Mouse (Mus musculus): Measurements from ENCODE around the gene Amotl2. TPM values are rescaled to one million over a fixed set of nuclear protein-coding genes. Genes with fewer than 3 reads are reported as not detected.
A peak's percentile ranks its signal among the peaks of the same experiment; 100 is the strongest.

Gene Amotl2
- 41.6 and 49.1 TPM in 2 replicates for polyA plus RNA-seq (2016; fragmentation: Nextera tagmentation; extraction: Ambion mirVana)

DNA sequence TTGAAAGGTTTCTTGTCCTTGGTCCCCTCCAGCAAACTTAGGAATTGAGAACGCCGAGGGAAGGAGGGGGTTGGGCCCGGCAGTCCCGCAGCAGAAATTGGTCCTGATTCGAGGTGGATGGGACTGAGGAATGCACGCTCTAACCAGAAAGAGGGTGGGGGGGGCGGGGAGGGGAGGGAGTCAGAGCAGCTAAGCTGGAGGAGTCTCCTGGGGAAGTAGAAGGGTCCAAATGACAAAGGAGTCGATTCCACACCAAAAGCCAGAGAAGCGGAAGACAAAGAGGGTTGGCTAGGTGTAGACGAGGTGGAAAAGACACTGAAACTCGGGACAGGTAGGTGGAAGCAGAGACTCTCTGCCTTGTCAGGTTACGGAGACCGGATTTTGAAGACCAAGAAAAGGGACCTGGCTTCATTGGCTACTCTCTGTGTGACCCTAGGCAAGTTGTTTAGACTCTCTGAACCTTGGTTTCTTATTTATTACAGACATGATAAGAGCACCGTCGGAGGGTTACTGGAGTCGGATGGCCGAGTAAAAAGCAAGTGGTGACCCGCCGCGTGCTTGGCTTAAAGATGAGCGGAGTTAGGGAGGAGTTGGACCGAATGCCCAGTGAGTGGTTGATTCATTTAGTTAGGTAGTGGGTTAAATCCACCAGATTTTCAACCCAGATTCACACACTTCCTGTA, at the start of gene Amotl2:
Gene Amotl2 (plus strand): TSS at position 192 of the 683 bp plus-strand sequence.
- DNase-seq (ENCODE audit: low spot score), result peak; percentile 53
- Histone ChIP-seq H3K4me1 (peaks cover 71% of the 10 kb centered on the region), H3K36me3 (peaks cover 19% of the 10 kb centered on the region), H3K27me3 (ENCODE audit: low read depth, poor library complexity, severe bottlenecking) (0 out of 2 replicates have a peak, but pooled peaks cover 6% of the 10 kb centered on the region), H3K9me3 (replicated peaks) (no peaks in the 10 kb centered on the region), H3K4me3 (peak within 1 kb of the TSS; percentile 96), H3K27ac (peak within 1 kb of the TSS; percentile 99)
- WGBS, result 3% methylated on average over 22 of the region's 22 CpGs

DNA sequence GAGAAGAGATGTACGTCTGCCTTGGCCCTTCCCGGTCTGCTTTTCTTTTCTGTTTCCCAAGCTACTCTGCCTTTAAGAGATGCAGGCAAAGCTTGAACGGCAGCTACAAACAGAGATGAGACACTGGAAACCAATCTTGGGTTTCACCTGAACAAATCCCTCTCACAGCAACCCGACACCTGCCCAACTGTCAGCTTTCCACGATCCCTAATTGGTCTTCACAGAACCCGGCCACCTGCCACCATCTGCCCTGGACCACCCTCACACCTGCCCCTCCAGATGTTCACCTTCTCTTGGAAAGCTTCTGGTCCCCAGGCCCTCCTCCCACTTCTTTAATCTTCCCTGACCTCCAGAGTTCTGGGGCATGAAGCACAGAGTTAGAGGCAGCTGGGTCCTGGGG, 48.4 kb upstream of the Amotl2 start:
- no peak overlapping the region for H3K4me3 ChIP-seq
- no peaks in the 10 kb centered on the region for H3K9me3 ChIP-seq (replicated peaks)
- H3K27ac ChIP-seq, result no peak overlapping the region
- no peaks in the 10 kb centered on the region for H3K36me3 ChIP-seq
- H3K4me1 ChIP-seq, result peaks cover 23% of the 10 kb centered on the region
- WGBS, result 34% methylated on average over 6 of the region's 6 CpGs
- no peaks in the 10 kb centered on the region for H3K27me3 ChIP-seq (ENCODE audit: low read depth, poor library complexity, severe bottlenecking)
- peak; percentile 64 for DNase-seq (ENCODE audit: low spot score)

DNA sequence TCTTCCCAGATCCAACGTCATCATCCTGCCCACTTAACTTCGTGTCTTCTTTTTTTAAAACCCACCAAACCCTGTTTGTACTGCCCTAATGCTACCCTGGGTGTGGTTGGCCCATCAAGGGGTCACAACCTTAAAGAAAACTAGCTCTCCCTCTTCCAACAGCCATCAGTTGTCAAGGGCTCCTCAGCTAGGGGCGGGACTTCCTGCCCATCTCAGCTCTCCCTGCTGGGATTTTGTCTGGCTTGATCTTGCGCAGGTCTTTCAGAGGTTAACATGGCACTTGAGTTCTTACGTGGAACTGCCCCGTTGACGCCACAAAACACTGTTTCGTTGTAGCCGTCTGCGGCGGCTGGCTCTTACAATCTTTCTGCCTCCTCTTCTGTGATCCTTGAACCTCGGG, 47.6 kb upstream of the Amotl2 start:
- no peak for DNase-seq (ENCODE audit: low spot score)
- 89% methylated on average over 12 of the region's 12 CpGs for WGBS
- no peaks in the 10 kb centered on the region for H3K27me3 ChIP-seq (ENCODE audit: low read depth, poor library complexity, severe bottlenecking)
- no peak overlapping the region for H3K27ac ChIP-seq
- H3K9me3 ChIP-seq (replicated peaks), result no peaks in the 10 kb centered on the region
- H3K36me3 ChIP-seq, result no peaks in the 10 kb centered on the region
- H3K4me1 ChIP-seq, result peaks cover 25% of the 10 kb centered on the region
- no peak overlapping the region for H3K4me3 ChIP-seq

DNA sequence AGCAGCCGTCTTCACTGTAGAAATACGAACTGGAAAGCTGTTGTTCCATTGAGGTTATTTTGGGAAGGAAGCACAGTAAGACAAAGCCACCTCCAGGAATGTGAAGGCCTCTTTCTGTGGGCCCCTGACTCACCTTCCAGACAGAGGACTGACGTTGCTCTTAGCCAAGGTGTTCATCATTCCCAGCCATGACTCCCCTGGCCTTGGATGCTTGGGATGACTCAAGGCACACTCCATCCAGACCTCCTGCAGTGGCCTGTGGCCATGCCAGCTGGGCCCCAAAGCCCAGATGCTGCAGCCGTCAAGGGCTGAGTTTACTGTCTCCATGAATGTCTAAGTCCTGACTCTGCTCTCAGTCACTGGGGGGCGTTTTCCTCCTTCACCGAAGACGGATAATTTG, 43.1 kb upstream of the Amotl2 start:
- no peaks in the 10 kb centered on the region for H3K9me3 ChIP-seq (replicated peaks)
- no peak overlapping the region for H3K27ac ChIP-seq
- DNase-seq (ENCODE audit: low spot score), result no peak
- peaks cover 10% of the 10 kb centered on the region for H3K4me1 ChIP-seq
- H3K27me3 ChIP-seq (ENCODE audit: low read depth, poor library complexity, severe bottlenecking), result no peaks in the 10 kb centered on the region
- H3K4me3 ChIP-seq, result no peak overlapping the region
- WGBS, result 76% methylated on average over 7 of the region's 7 CpGs
- H3K36me3 ChIP-seq, result no peaks in the 10 kb centered on the region

DNA sequence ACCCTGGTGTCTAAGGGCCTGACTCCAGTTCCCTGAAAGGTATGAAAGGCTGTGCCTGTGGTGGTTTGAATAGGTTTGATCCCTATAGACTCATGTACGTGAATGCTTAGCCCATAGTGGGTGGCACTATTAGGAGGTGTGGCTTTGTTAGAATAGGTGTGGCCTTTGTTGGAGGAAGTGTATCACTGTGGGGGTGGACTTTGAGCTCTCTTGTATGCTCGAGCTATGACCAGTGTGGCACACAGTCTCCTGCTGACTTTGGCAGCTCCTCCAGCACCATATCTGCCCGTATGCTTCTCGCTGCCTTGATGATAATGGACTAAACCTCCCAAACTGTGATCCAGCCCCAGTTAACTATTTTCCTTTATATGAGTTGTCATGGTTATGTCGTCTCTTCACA, 40.5 kb upstream of the Amotl2 start:
- no peak for DNase-seq (ENCODE audit: low spot score)
- Histone ChIP-seq H3K4me3 (no peak overlapping the region), H3K9me3 (replicated peaks) (no peaks in the 10 kb centered on the region), H3K4me1 (peaks cover 5% of the 10 kb centered on the region; the same call in 1 of the 2 replicates), H3K27ac (no peak overlapping the region), H3K27me3 (ENCODE audit: low read depth, poor library complexity, severe bottlenecking) (no peaks in the 10 kb centered on the region), H3K36me3 (no peaks in the 10 kb centered on the region)
- 75% methylated on average over 5 of the region's 5 CpGs for WGBS

DNA sequence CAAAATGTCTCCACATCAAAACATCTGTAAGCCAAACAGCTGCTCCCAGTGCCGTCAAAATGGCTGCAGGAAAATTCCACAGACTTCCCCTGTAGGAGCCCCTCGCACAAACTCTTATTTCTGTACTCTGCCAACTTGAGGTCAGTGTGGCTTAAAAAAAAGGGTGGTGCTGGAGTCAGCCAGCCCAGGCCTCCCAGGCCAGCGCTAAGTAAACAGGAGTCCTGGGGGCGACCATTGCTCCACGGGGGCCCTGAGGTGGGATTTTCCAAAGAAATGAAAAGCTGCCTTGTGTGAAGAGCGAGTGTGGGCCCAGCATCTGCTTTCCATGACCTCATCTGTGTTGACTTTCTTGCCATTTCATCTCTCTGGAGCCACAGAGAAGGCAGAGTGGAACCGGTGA, 35.0 kb upstream of the Amotl2 start:
- peaks cover 4% of the 10 kb centered on the region for H3K4me1 ChIP-seq
- no peaks in the 10 kb centered on the region for H3K9me3 ChIP-seq (replicated peaks)
- no peaks in the 10 kb centered on the region for H3K36me3 ChIP-seq
- 62% methylated on average over 7 of the region's 7 CpGs for WGBS
- H3K4me3 ChIP-seq, result no peak overlapping the region
- no peak for DNase-seq (ENCODE audit: low spot score)
- H3K27me3 ChIP-seq (ENCODE audit: low read depth, poor library complexity, severe bottlenecking), result no peaks in the 10 kb centered on the region
- H3K27ac ChIP-seq, result no peak overlapping the region

DNA sequence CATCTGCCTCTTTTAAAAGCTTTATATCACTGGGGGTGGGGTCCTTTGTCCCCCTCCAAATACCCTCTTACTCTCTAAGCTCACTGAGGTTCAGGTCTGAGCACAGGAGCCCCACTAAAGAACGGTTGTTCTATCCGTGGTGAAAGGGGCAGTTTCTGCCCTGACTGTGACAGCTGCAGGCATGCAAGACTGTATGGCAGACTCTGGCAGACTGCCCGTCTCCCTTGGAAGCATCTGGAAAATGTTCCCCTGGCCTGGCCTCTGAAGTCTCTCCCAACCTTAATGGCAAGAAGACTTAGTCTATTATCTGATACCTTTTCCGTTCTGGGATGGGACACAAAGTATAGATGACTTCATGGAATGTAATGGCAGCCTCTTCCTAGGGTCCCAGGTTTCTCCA, 28.5 kb upstream of the Amotl2 start:
- WGBS, result 46% methylated on average over 4 of the region's 4 CpGs
- no peaks in the 10 kb centered on the region for H3K9me3 ChIP-seq (replicated peaks)
- DNase-seq (ENCODE audit: low spot score), result no peak
- no peak overlapping the region for H3K4me3 ChIP-seq
- H3K4me1 ChIP-seq, result peaks cover 37% of the 10 kb centered on the region
- no peaks in the 10 kb centered on the region for H3K36me3 ChIP-seq
- peaks cover 48% of the 10 kb centered on the region for H3K27me3 ChIP-seq (ENCODE audit: low read depth, poor library complexity, severe bottlenecking)
- no peak overlapping the region for H3K27ac ChIP-seq

DNA sequence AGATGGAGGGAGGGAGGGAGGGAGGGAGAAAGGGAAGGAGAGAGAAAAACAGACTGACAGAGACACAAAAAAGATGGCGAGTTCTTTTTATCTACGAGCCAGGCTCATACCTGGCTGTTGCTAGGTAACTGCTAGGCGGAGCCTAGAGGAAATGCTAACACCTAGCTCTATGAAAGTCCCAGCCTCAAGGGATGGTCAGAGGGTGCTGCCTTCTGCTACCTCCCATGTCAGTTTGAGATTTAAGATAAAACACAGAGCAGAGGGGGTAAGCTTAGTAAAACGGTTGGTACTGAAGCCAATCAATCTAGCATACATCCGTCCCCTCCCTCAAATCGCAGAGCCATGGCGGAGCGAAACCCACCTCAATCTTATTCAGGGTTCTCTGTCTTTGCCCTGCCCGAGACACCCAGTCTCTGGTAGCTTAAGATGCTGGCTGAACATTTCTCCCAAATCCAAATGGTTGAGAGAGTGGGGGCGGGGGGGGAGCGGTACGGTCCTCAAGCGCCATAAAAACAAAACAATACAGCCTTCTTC, 27.0 kb upstream of the Amotl2 start:
- peaks cover 48% of the 10 kb centered on the region for H3K27me3 ChIP-seq (ENCODE audit: low read depth, poor library complexity, severe bottlenecking)
- peak overlapping the region; percentile 79 for H3K27ac ChIP-seq
- WGBS, result 3% methylated on average over 13 of the region's 13 CpGs
- peak overlapping the region; percentile 59 for H3K4me3 ChIP-seq
- no peak for DNase-seq (ENCODE audit: low spot score)
- peaks cover 42% of the 10 kb centered on the region for H3K4me1 ChIP-seq
- H3K36me3 ChIP-seq, result no peaks in the 10 kb centered on the region
- no peaks in the 10 kb centered on the region for H3K9me3 ChIP-seq (replicated peaks)

DNA sequence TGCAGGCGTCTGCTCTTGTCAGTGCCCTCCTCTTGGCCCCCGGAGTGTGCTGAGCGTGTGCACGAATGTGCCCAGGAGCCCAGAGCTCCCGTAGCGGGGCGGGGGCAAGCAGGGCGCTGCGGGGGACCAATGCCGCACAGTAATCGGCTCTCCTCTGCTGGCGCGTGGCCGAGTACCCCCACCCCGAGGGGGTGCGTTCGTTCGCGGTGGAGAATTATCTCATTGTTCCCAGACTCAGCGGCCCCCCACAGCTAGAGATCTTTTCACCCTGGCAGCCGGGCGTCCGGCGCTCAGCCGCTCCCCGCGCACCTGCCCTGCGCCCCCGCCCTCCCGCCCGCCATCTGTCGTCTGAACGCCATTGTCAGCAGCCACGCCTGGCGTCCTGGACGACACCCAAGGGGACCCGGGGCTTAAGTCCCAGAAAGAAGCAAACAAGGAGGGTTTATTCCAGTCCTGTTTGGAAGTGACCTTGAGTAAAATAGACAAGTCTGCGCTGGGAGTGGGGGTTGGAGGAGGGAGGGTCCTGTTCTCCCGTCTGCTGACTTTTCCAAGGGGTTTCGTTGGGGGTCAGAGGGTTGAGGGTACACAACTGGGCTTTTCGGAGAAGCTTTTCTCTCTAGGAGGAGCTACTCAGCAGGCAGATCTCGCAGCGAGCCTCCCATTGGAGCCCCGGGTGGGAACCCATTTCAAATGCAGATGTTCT, 26.4 kb upstream of the Amotl2 start:
- Histone ChIP-seq H3K27me3 (ENCODE audit: low read depth, poor library complexity, severe bottlenecking) (peaks cover 48% of the 10 kb centered on the region), H3K4me3 (peak overlapping the region; percentile 59)

DNA sequence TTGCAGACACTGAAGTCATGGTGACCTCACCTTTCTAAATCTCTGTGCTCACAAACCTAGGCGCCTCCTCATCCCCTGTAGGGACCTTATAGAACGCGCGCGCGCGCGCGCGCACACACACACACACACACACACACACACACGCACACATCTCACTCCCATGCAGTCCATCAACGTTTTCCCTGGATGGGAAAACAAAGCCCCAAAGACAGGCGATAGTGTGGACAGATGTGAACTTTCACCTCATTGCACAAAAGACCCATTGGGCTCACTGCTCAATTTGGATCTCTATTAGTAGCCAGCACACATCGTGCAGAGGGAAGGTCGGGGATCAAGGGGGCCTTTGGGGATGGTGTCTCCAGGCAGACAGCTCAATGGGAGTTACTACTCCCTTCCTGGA, 25.6 kb upstream of the Amotl2 start:
- 2% methylated on average over 15 of the region's 15 CpGs for WGBS
- Histone ChIP-seq H3K36me3 (no peaks in the 10 kb centered on the region), H3K4me3 (peak overlapping the region; percentile 59), H3K4me1 (peaks cover 42% of the 10 kb centered on the region), H3K27ac (peak overlapping the region; percentile 79), H3K27me3 (ENCODE audit: low read depth, poor library complexity, severe bottlenecking) (peaks cover 48% of the 10 kb centered on the region), H3K9me3 (replicated peaks) (no peaks in the 10 kb centered on the region)
- DNase-seq (ENCODE audit: low spot score), result no peak

More for the DNA sequence above, 26.4 kb upstream of the Amotl2 start:
- Histone ChIP-seq H3K4me1 (peaks cover 42% of the 10 kb centered on the region), H3K27ac (peak overlapping the region; percentile 79), H3K9me3 (replicated peaks) (no peaks in the 10 kb centered on the region), H3K36me3 (no peaks in the 10 kb centered on the region)
- under 1% methylated on average over 44 of the region's 44 CpGs for WGBS
- peak; percentile 55 for DNase-seq (ENCODE audit: low spot score)

DNA sequence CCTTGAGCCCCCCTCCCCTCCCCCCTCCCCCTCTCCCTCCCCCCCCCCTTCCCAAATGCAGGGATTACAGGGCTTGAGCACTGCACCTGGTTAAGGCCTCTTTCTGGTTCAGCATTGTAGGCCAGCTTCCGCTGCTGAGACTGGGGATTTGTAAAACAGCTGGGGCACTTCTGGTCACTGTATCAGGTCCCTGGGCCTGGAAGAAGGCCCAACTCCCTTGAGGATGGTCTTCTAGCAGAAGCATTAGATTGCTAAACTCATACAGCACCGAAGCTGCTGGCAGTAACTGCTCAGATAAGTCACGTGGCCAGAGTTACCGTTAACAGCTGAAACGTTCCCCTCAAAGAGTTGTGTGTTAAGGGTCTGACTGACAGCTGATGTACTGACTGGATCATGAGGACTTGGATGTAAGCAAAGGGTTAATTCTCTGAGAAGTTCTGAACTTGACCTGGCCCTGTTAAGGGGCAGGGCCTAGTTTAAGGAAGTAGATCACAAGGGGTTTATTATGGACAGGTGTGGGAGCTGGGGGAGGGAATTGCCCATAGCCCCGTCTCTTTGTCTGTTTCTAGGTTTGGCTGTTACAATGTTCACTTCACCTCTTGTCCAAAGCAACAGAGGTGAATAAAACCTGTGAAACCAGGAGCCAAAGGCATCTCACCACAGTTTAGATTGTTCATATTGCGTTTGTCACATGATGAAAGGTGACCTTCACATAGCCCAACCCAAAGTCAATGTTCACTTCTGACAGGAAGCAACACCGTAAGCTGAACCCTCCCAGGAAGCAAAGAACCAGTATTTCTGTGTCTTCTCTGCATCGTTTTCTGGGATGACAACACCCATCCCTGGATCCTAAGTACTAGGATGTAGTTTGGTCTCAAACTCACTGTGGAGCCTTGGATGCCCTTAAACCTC, 23.7 kb upstream of the Amotl2 start:
- DNase-seq (ENCODE audit: low spot score), result no peak

DNA sequence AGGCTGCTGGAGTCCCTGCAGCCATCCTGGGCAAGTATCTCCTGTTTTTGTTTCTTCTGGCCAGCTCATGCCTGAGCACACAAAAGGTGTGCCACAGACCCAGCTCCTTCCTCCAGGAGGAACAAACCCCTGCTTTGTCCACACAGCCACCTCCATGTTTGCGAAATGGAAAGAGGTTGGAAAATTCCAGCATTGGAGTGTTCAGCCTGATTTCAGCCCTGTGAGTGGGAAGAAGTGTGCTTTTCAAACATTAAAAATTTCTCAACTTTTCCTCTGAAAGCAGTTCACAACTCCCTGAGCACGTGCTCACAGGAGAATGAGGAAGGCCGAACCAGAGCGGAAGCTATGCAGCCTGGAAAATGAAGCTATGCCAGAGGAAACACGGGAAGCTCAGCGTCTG, 15.4 kb upstream of the Amotl2 start:
- no peak overlapping the region for H3K27ac ChIP-seq
- no peaks in the 10 kb centered on the region for H3K4me1 ChIP-seq
- 93% methylated on average over 6 of the region's 6 CpGs for WGBS

More for the DNA sequence above, 23.7 kb upstream of the Amotl2 start:
- 51% methylated on average over 9 of the region's 9 CpGs for WGBS
- Histone ChIP-seq H3K4me3 (no peak overlapping the region), H3K27me3 (ENCODE audit: low read depth, poor library complexity, severe bottlenecking) (peaks cover 44% of the 10 kb centered on the region), H3K4me1 (peaks cover 42% of the 10 kb centered on the region), H3K9me3 (replicated peaks) (no peaks in the 10 kb centered on the region), H3K27ac (peak overlapping the region; percentile 65; the same call in 1 of the 2 replicates), H3K36me3 (no peaks in the 10 kb centered on the region)

More for the DNA sequence above, 15.4 kb upstream of the Amotl2 start:
- Histone ChIP-seq H3K9me3 (replicated peaks) (no peaks in the 10 kb centered on the region), H3K36me3 (no peaks in the 10 kb centered on the region), H3K27me3 (ENCODE audit: low read depth, poor library complexity, severe bottlenecking) (no peaks in the 10 kb centered on the region), H3K4me3 (no peak overlapping the region)
- no peak for DNase-seq (ENCODE audit: low spot score)
